Mouse (Mus musculus) neural tube, embryonic 15.5 days (tissue): Measurements from ENCODE around the gene Serpina3c. TPM values are rescaled to one million over a fixed set of nuclear protein-coding genes. Genes with fewer than 3 reads are reported as not detected.
"Not testable (repeated sequence)": the region's sequence is repeated elsewhere in the genome, so short reads cannot be mapped to it uniquely, and the experiment has no call there.

ENCODE experiments used
- ATAC-seq: fragments of 200-750 bp; cut with Nextera tagmentation; 2 replicates; pipeline ENCODE4 v1.8.0; 2017; ENCODE audit warnings: mild to moderate bottlenecking, moderate TSS enrichment, moderate library complexity; ENCODE audit not compliant: low FRiP score
- H3K27ac ChIP-seq: fragments of 300-500 bp; sonication (generic); replicated peaks from 2 replicates; pipeline ENCODE4 v1.5.1; 2015; ENCODE audit warnings: mild to moderate bottlenecking, inconsistent platforms
- H3K27me3 ChIP-seq: fragments of 300-500 bp; sonication (generic); replicated peaks from 2 replicates; pipeline ENCODE4 v1.6.1; 2015; ENCODE audit warnings: inconsistent platforms
- H3K36me3 ChIP-seq: fragments of 300-500 bp; sonication (generic); 2 replicates; pipeline ENCODE4 v1.6.1; 2015; ENCODE audit warnings: inconsistent platforms
- H3K4me1 ChIP-seq: fragments of 300-500 bp; sonication (generic); 2 replicates; pipeline ENCODE4 v1.6.1; 2015; ENCODE audit warnings: inconsistent platforms
- H3K4me2 ChIP-seq: fragments of 300-500 bp; sonication (generic); 2 replicates; pipeline ENCODE4 v1.6.1; 2015; ENCODE audit warnings: inconsistent platforms, mild to moderate bottlenecking, moderate library complexity
- H3K4me3 ChIP-seq: fragments of 300-500 bp; sonication (generic); replicated peaks from 2 replicates; pipeline ENCODE4 v1.5.1; 2015; ENCODE audit warnings: mild to moderate bottlenecking, inconsistent platforms
- H3K9ac ChIP-seq: fragments of 300-500 bp; sonication (generic); replicated peaks from 2 replicates; pipeline ENCODE4 v1.6.1; 2015; ENCODE audit warnings: mild to moderate bottlenecking, inconsistent platforms
- H3K9me3 ChIP-seq: fragments of 300-500 bp; sonication (generic); replicated peaks from 2 replicates; pipeline ENCODE4 v1.6.1; 2016; ENCODE audit warnings: inconsistent platforms
- WGBS: fragments of 180-500 bp; shearing (Covaris S2); methylation state at CpG from one replicate; pipeline ENCODE4 v1.1.7; 2015; ENCODE audit warnings: mixed read lengths; 5-methylcytosine and 5-hydroxymethylcytosine counted together
- polyA plus RNA-seq: library from polyadenylated mRNA; unstranded; fragments of >200 nt; fragmentation: Nextera tagmentation; extraction: Ambion mirVana; gene quantifications from 2 replicates; pipeline ENCODE4 v1.2.1, GENCODE M21; 2015

Serpina3c gene
- polyA plus RNA-seq, 1 experiment from 2014 or later, result not detected

DNA sequence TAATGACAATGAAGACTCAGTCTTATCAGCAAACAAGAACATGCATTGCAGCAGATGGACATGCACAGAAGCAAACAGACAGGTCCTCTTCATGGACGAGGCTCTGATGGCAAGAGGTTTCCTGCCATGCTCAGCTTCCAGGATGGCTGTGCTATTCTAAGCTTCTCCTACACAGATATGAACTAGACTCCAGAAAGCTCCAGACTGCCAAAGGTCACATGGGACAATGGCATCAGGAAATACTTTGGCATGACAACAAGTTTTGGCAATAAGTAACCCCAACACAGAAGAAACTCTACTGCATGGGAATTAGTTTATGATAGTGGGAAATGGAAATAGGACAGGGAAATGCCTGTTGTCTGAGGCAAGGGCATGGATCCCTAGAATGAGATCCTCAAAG is 10.4 kb downstream of the Serpina3c start:
- H3K27ac ChIP-seq, result no peak overlapping the region
- ATAC-seq, result no peak
- no peak overlapping the region for H3K9ac ChIP-seq
- H3K4me3 ChIP-seq, result no peak overlapping the region
- 84% methylated on average over 1 of the region's 1 CpGs for WGBS
- no peak overlapping the region for H3K4me2 ChIP-seq
- H3K9me3 ChIP-seq, result no peaks in the 10 kb centered on the region
- H3K4me1 ChIP-seq, result no peaks in the 10 kb centered on the region
- H3K36me3 ChIP-seq, result no peaks in the 10 kb centered on the region
- no peaks in the 10 kb centered on the region for H3K27me3 ChIP-seq

DNA sequence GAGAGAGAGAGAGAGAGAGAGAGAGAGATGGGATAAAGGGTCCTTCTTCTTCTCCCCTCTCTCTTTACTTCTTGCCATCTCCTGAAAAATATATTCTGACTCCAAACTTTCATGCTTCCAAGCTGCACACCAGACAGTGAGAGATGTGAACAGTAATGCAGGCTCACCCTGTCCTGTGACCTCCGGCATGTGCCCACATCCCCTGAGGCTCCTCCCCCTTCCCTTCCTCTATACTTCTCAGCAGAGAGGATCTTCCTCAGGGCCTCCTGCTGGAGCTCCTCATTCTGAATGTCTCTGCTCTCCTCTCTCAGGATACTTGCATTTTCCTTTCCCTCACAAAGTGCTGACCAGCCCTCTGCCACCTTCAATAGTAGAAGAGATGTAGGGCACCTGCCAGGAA is 11.2 kb downstream of the Serpina3c start:
- Histone ChIP-seq H3K4me2 (no peak overlapping the region), H3K27me3 (no peaks in the 10 kb centered on the region), H3K4me1 (no peaks in the 10 kb centered on the region), H3K9me3 (no peaks in the 10 kb centered on the region), H3K9ac (no peak overlapping the region), H3K4me3 (no peak overlapping the region), H3K27ac (no peak overlapping the region), H3K36me3 (no peaks in the 10 kb centered on the region)
- ATAC-seq, result no peak
- WGBS, result 55% methylated on average over 1 of the region's 1 CpGs

GRCm38 (mm10) chr12:104141506-104141905 is 12.2 kb downstream of the Serpina3c start:
- H3K9ac ChIP-seq, result no peak overlapping the region
- 91% methylated on average over 1 of the region's 1 CpGs for WGBS
- no peak overlapping the region for H3K4me2 ChIP-seq
- ATAC-seq, result no peak
- H3K4me1 ChIP-seq, result no peaks in the 10 kb centered on the region
- H3K27me3 ChIP-seq, result no peaks in the 10 kb centered on the region
- no peak overlapping the region for H3K4me3 ChIP-seq
- no peaks in the 10 kb centered on the region for H3K9me3 ChIP-seq
- H3K27ac ChIP-seq, result no peak overlapping the region
- no peaks in the 10 kb centered on the region for H3K36me3 ChIP-seq

- H3K27ac ChIP-seq, result no peak overlapping the region
- H3K4me1 ChIP-seq, result no peaks in the 10 kb centered on the region
- no peaks in the 10 kb centered on the region for H3K27me3 ChIP-seq
- H3K36me3 ChIP-seq, result no peaks in the 10 kb centered on the region
- H3K9me3 ChIP-seq, result no peaks in the 10 kb centered on the region
- H3K4me3 ChIP-seq, result no peak overlapping the region
- WGBS, result 93% methylated on average over 4 of the region's 4 CpGs
- no peak overlapping the region for H3K4me2 ChIP-seq
- no peak overlapping the region for H3K9ac ChIP-seq
- ATAC-seq, result no peak
These were observed 13.0 kb downstream of the Serpina3c start for GRCm38 (mm10) chr12:104140543-104141103.

- no peaks in the 10 kb centered on the region for H3K27me3 ChIP-seq
These were observed 15.5 kb downstream of the Serpina3c start for GRCm38 (mm10) chr12:104138216-104138615.

GRCm38 (mm10) chr12:104131041-104131440 is 22.6 kb downstream of the Serpina3c start:
- Histone ChIP-seq H3K4me2 (no peak overlapping the region), H3K27ac (no peak overlapping the region), H3K27me3 (no peaks in the 10 kb centered on the region), H3K36me3 (no peaks in the 10 kb centered on the region), H3K9me3 (no peaks in the 10 kb centered on the region), H3K9ac (no peak overlapping the region), H3K4me3 (no peak overlapping the region), H3K4me1 (no peaks in the 10 kb centered on the region)
- ATAC-seq, result no peak

More at GRCm38 (mm10) chr12:104138216-104138615, 15.5 kb downstream of the Serpina3c start:
- Histone ChIP-seq H3K9me3 (no peaks in the 10 kb centered on the region), H3K27ac (no peak overlapping the region), H3K4me2 (no peak overlapping the region), H3K4me3 (no peak overlapping the region), H3K36me3 (no peaks in the 10 kb centered on the region), H3K9ac (no peak overlapping the region), H3K4me1 (no peaks in the 10 kb centered on the region)
- WGBS, result 87% methylated on average over 2 of the region's 2 CpGs
- ATAC-seq, result no peak

GRCm38 (mm10) chr12:104127696-104128095 is 26.0 kb downstream of the Serpina3c start, which contains the start of gene Serpina3b:
Gene Serpina3b (plus strand): TSS chr12:104127996.
- Histone ChIP-seq H3K4me2 (no peak within 1 kb of the TSS), H3K9ac (no peak within 1 kb of the TSS), H3K27ac (no peak within 1 kb of the TSS), H3K4me1 (no peaks in the 10 kb centered on the region), H3K9me3 (no peaks in the 10 kb centered on the region), H3K36me3 (no peaks in the 10 kb centered on the region), H3K4me3 (no peak within 1 kb of the TSS), H3K27me3 (no peaks in the 10 kb centered on the region)
- 89% methylated on average over 5 of the region's 5 CpGs for WGBS
- no peak for ATAC-seq

DNA sequence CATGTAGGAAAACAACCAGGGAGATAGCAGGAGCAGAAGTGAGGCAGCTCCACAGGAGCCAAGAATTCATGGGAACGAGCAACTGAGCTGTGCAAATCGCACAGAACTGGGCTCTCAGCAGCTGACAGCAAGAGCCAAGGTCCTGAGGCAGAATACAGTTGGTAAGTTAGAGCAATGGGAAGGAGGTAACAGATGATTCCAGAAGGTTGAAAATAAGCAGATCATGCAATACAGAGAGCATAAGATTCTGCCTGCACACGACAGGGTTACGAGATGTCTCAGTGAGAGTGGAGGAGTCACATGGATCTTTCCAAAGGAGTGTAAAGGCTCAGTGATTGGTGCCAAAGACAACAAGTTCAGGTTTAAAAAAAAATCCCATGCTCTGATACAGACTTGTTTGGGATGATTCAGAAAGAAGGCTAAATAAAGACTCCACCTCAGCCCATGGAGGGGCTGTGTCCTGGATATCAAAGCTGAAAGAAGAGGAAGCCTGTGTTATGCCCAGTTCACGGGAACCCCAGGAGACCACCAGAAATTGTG is 28.6 kb downstream of the Serpina3c start:
- H3K27me3 ChIP-seq, result no peaks in the 10 kb centered on the region
- no peak overlapping the region for H3K4me2 ChIP-seq
- WGBS, result 85% methylated on average over 5 of the region's 5 CpGs
- ATAC-seq, result no peak
- H3K27ac ChIP-seq, result no peak overlapping the region
- no peaks in the 10 kb centered on the region for H3K36me3 ChIP-seq
- H3K9me3 ChIP-seq, result no peaks in the 10 kb centered on the region
- H3K9ac ChIP-seq, result no peak overlapping the region
- no peaks in the 10 kb centered on the region for H3K4me1 ChIP-seq
- H3K4me3 ChIP-seq, result no peak overlapping the region

DNA sequence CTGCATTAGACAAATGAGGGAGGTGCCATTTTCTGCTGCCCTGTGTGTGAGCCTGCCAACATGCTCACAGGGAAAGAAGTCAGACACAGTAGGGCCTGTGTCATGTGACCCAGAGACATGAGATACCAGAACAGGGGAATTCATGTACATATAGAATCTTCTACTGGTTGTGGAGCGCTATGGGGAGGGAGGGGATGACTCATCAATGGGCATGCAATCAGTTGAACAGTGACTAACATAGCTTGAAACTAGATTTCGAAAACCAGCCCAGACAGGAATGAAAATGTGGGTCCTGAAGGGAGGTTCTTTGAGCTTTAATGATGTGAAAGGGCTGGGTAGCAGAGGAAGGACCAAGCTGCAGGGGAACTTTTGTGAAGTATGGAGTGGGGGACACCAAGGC is 29.7 kb downstream of the Serpina3c start:
- Histone ChIP-seq H3K9ac (no peak overlapping the region), H3K4me1 (no peaks in the 10 kb centered on the region), H3K4me3 (no peak overlapping the region), H3K36me3 (no peaks in the 10 kb centered on the region), H3K9me3 (no peaks in the 10 kb centered on the region), H3K27me3 (no peaks in the 10 kb centered on the region), H3K27ac (no peak overlapping the region), H3K4me2 (no peak overlapping the region)
- no peak for ATAC-seq
- 83% methylated on average over 2 of the region's 2 CpGs for WGBS

DNA sequence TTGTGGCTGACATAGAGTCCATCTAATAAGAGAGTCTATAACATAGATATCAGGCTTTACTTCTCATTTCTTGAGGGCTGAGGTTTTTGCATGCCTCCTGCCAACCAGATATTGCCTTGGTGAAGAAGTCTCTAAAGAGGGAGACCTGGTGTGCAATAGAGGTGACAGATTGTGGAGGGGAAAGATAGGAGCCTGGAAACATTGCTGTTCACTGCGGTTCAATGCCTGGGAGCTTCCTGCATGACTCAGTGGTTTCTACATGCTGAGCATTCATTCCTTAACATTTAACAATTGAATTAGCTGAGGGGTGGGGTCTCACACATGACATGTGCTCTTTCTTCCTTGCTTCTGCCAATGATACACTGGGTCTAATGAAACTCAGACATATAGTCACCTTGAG is 30.6 kb downstream of the Serpina3c start:
- H3K36me3 ChIP-seq, result no peaks in the 10 kb centered on the region
- H3K27me3 ChIP-seq, result no peaks in the 10 kb centered on the region
- no peaks in the 10 kb centered on the region for H3K4me1 ChIP-seq
- H3K9ac ChIP-seq, result no peak overlapping the region
- WGBS, result 76% methylated on average over 1 of the region's 1 CpGs
- ATAC-seq, result no peak
- H3K4me3 ChIP-seq, result no peak overlapping the region
- H3K27ac ChIP-seq, result no peak overlapping the region
- no peak overlapping the region for H3K4me2 ChIP-seq
- no peaks in the 10 kb centered on the region for H3K9me3 ChIP-seq

DNA sequence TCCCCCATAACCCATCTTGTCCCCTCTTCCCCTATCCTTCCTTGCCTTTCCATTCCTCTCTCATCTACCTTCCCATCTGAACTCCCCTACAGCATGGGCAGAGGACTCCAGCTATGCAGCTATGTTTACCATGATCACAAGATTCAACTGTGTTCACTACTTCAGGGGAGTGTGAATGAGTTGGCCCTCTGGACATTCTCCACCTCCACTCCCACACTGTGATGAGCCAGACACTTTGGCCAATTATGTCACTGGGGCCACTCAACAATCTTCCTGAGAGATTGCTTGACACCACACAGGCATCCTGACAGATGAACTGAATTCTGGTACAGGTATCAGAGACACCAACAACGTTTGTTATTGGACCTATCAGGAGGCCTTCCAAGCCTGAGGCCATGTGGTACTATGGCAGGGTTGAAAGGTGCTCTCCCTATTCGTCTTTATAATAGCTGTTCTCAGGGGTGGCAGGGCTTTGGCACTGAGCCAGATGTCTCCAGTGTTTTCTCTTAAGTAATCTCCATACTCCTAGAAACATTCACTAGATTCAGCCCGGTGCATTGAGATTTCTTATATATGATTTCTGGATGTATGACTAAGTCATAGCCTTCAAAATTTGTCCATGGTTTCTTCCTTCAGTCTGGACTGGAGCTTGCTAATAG is 38.6 kb downstream of the Serpina3c start:
- Histone ChIP-seq H3K36me3 (no peaks in the 10 kb centered on the region), H3K27ac (no peak overlapping the region), H3K9me3 (no peaks in the 10 kb centered on the region), H3K9ac (no peak overlapping the region), H3K4me1 (no peaks in the 10 kb centered on the region), H3K27me3 (no peaks in the 10 kb centered on the region), H3K4me3 (no peak overlapping the region), H3K4me2 (no peak overlapping the region)
- WGBS, result 63% methylated on average over 3 of the region's 3 CpGs
- ATAC-seq, result no peak

GRCm38 (mm10) chr12:104112333-104112732 is 41.3 kb downstream of the Serpina3c start, which contains the start of gene Serpina3a:
Gene Serpina3a (plus strand): TSS chr12:104112724.
- not testable (repeated sequence) for ATAC-seq, H3K27ac ChIP-seq, H3K4me2 ChIP-seq, H3K4me1 ChIP-seq, H3K27me3 ChIP-seq, H3K4me3 ChIP-seq, H3K36me3 ChIP-seq, H3K9ac ChIP-seq, H3K9me3 ChIP-seq
- 91% methylated on average over 11 of the region's 11 CpGs for WGBS
